Mouse (Mus musculus) liver, embryonic 16.5 days (tissue): Measurements from ENCODE around the gene Gm10338. TPM values are rescaled to one million over a fixed set of nuclear protein-coding genes. Genes with fewer than 3 reads are reported as not detected.
"Not testable (repeated sequence)": the region's sequence is repeated elsewhere in the genome, so short reads cannot be mapped to it uniquely, and the experiment has no call there.

Experiments
- ATAC-seq: fragments of 200-750 bp; cut with Nextera tagmentation; 2 replicates; pipeline ENCODE4 v1.8.0; 2017; ENCODE audit warnings: low read depth, mild to moderate bottlenecking, moderate number of reproducible peaks, moderate library complexity
- H3K27ac ChIP-seq: fragments of 300-500 bp; sonication (generic); 2 replicates; pipeline ENCODE4 v1.5.1; 2014; ENCODE audit warnings: mild to moderate bottlenecking, low read length
- H3K27me3 ChIP-seq: fragments of 300-500 bp; sonication (generic); 2 replicates; pipeline ENCODE4 v1.6.1; 2014; ENCODE audit warnings: low read depth, low read length, mixed read lengths; ENCODE audit not compliant: control insufficient read depth, insufficient read depth
- H3K36me3 ChIP-seq: fragments of 300-500 bp; sonication (generic); 2 replicates; pipeline ENCODE4 v1.6.1; 2014; ENCODE audit warnings: mild to moderate bottlenecking; ENCODE audit not compliant: control insufficient read depth, insufficient read depth
- H3K4me1 ChIP-seq: fragments of 300-500 bp; sonication (generic); 2 replicates; pipeline ENCODE4 v1.6.1; 2014; ENCODE audit warnings: low read depth, low read length, mixed read lengths; ENCODE audit not compliant: control insufficient read depth
- H3K4me2 ChIP-seq: fragments of 300-500 bp; sonication (generic); 2 replicates; pipeline ENCODE4 v1.6.1; 2014; ENCODE audit warnings: low read depth, low read length, mixed read lengths
- H3K4me3 ChIP-seq: fragments of 300-500 bp; sonication (generic); 2 replicates; pipeline ENCODE4 v1.5.1; 2014; ENCODE audit warnings: low read depth, mild to moderate bottlenecking, low read length
- H3K9ac ChIP-seq: fragments of 300-500 bp; sonication (generic); 2 replicates; pipeline ENCODE4 v1.6.1; 2014; ENCODE audit warnings: low read depth, low read length
- H3K9me3 ChIP-seq: fragments of 300-500 bp; sonication (generic); replicated peaks from 2 replicates; pipeline ENCODE4 v1.6.1; 2016; ENCODE audit warnings: low read length; ENCODE audit not compliant: control insufficient read depth
- WGBS: fragments of 180-500 bp; shearing (Covaris S2); extraction: QIAGEN DNeasy Blood & Tissue Kit; methylation state at CpG from one replicate; pipeline ENCODE4 v1.1.7; 2014; ENCODE audit not compliant: insufficient replicate concordance; 5-methylcytosine and 5-hydroxymethylcytosine counted together
- polyA plus RNA-seq: library from polyadenylated mRNA; unstranded; fragments of >200 nt; fragmentation: Nextera tagmentation; extraction: Ambion mirVana; gene quantifications from 2 replicates; pipeline ENCODE4 v1.2.1, GENCODE M21; 2015

Gene Gm10338
- polyA plus RNA-seq = not detected in 2 replicates

DNA sequence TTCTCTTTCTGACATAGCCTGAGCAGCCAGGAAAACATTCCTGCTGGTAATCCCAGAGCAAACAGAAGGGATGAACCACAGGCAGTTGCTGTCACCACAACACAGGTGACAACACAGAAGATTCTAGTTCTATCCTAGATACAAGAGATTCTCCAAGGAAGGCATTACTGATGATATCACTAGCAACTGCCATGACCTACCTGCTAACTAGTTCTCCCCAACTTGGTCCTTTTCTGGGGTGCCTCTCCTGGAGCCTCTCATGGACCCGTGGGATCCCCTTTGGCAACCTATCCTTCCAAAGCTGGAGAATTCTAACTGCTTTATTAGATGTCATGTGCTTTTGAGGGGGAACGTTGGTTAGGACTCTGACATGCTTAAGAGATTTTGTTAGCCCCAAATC is at the start of gene Gm10338:
TSS of gene Gm10338 (minus strand) at position 101 of the 400 bp plus-strand sequence.
- not testable (repeated sequence) for ATAC-seq, H3K4me3 ChIP-seq
- WGBS = no CpG with 5 or more reads among the region's 2 CpGs

DNA sequence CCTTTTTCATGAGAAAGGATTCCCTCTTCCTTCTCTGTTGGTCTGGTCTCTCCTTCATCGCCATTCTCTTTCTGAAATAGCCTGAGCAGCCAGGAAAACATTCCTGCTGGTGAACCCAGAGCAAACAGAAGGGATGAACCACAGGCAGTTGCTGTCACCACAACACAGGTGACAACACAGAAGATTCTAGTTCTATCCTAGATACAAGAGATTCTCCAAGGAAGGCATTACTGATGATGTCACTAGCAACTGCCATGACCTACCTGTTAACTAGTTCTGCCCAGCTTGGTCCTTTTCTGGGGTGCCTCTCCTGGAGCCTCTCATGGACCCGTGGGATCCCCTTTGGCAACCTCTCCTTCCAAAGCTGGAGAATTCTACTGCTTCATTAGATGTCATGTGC is 48.5 kb upstream of the Gm10338 start, which contains the start of gene Gm10128:
TSS of gene Gm10128 (minus strand) at position 101 of the 400 bp plus-strand sequence.
- H3K9me3 ChIP-seq, H3K4me1 ChIP-seq, ATAC-seq, H3K27ac ChIP-seq, H3K9ac ChIP-seq, H3K36me3 ChIP-seq, H3K4me3 ChIP-seq, H3K27me3 ChIP-seq, H3K4me2 ChIP-seq: not testable (repeated sequence)
- WGBS = no CpG with 5 or more reads among the region's 2 CpGs

More for the DNA sequence above, at the start of gene Gm10338:
- not testable (repeated sequence) for H3K27me3 ChIP-seq, H3K4me1 ChIP-seq, H3K9me3 ChIP-seq, H3K27ac ChIP-seq, H3K9ac ChIP-seq, H3K36me3 ChIP-seq, H3K4me2 ChIP-seq

DNA sequence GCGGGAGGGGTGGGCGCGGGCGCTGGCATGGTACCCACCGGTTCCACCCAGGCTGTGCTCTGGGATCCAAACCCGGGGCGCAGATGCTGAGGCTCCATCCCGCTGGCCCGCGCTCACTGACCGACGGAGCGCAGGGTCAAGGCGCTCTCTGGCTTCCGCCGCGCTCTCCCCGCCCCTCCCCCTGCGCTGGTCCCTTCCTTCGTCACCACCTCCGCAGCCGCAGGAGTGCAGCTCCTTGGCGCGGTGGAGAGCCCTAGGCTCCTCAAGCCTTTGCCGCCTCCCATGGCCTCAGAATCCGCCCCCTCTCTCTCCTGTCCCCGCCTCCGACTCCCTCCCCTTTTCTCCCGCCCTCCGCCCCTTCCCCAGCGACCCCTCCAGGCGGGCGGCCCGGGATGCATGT is 27.0 kb downstream of the Gm10338 start, which contains the start of gene Gm3558:
TSS of gene Gm3558 (minus strand) at position 185 of the 400 bp plus-strand sequence.
- WGBS = no CpG with 5 or more reads among the region's 34 CpGs
- H3K4me3 ChIP-seq, H3K4me2 ChIP-seq, H3K9me3 ChIP-seq, H3K4me1 ChIP-seq, H3K9ac ChIP-seq, H3K36me3 ChIP-seq, ATAC-seq, H3K27ac ChIP-seq, H3K27me3 ChIP-seq: not testable (repeated sequence)

DNA sequence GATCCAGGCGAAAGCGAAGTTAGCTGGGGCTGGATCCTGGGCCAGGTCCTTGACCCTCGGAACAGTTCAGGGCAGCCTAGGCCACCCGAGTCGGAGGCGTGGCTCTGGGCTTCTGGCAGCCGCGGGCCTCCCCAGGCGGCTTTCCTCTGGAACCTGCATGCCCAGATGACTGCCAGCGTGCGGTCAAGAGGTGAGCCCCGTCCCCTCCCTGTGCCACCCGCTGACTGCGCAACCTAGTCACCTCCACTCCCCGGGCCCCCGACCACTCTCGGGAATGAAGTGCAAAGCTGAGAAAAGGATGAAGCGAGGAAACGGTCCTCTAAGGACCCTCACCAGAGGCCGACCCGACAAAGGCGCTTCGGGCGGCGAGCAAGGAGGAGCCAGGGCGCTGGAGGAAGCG is 27.5 kb downstream of the Gm10338 start:
- H3K9me3 ChIP-seq, H3K4me3 ChIP-seq, H3K36me3 ChIP-seq, H3K9ac ChIP-seq, H3K27ac ChIP-seq, H3K27me3 ChIP-seq, ATAC-seq, H3K4me1 ChIP-seq, H3K4me2 ChIP-seq: not testable (repeated sequence)
- 2% methylated on average over 18 of the region's 27 CpGs for WGBS

DNA sequence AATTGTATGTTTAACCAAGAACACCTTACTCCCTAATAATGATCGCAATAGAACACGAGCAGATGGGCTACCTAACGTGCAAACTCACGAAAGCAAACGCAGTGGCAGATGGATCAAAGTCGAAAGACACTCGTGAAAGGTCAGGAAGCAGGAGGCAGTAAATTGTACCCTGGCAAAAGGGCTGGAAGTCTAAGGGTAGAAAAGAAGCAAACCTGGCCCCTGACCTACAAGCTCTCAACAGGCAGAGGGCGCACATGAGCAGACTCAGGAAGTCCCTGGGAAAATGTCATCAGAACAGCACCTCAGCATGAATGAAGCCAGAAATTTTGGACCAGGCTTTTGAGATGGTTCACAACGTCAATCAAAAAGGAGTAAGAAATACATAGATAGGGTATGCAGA is 28.1 kb downstream of the Gm10338 start:
- H3K9ac ChIP-seq, H3K4me3 ChIP-seq, H3K27ac ChIP-seq, H3K4me2 ChIP-seq, H3K4me1 ChIP-seq, H3K9me3 ChIP-seq, H3K27me3 ChIP-seq, ATAC-seq, H3K36me3 ChIP-seq: not testable (repeated sequence)
- WGBS = 0% methylated on average over 5 of the region's 9 CpGs

Other genes with a start within 250 kb of the Gm10338 start
- not detected in 2 replicates for gene Gm8374, start 230.5 kb downstream of the Gm10338 start, polyA plus RNA-seq
- gene Gm3755, start 144.7 kb downstream of the Gm10338 start, polyA plus RNA-seq = 0.07 and 0.08 TPM in 2 replicates
- not detected in 2 replicates for gene Gm3752, start 111.8 kb downstream of the Gm10338 start, polyA plus RNA-seq
- 0.05 TPM in 1 of 2 replicates, not detected in the other for gene Gm3558, start 27.0 kb downstream of the Gm10338 start, polyA plus RNA-seq
- gene Gm10128, start 48.4 kb upstream of the Gm10338 start, polyA plus RNA-seq = not detected in 2 replicates
- not detected in 2 replicates for gene Gm26661, start 196.0 kb upstream of the Gm10338 start, polyA plus RNA-seq
- gene Flnb, start 222.4 kb upstream of the Gm10338 start, polyA plus RNA-seq = 4.4 and 4.8 TPM in 2 replicates